Mouse (Mus musculus): ENCODE data around the gene Slc25a26.

DNA sequence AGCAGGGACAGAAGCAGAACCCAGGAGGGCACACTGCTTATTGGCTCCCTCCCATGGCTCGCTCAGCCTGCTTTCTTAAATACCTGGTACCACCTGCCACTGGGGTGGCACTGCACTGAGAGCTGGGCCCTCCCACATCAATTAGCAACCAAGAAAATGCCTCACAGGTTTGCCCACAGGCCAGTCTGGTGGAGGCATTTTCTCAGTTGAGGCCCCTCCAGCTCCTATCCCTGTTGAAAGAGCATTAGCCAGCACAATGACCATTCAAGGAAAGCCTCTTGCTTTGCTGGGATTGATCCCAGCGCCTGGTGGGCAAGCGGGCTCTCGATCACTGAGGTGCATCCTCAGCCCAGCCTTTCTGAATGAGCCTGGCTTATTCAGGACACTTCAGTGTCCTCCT, 40.5 kb downstream of the Slc25a26 start:
- no peak for TF ChIP-seq POLR2A (IDR thresholded peaks at IDR 0.05; ENCODE audit: insufficient read depth, low read depth, low read length)
- no peak for TF ChIP-seq CTCF (IDR thresholded peaks at IDR 0.05; ENCODE audit: insufficient read depth, low read depth, low read length)
